Mouse (Mus musculus) gastrocnemius, postnatal 4 days (tissue): ENCODE data around the gene Rhno1. TPM values are rescaled to one million over a fixed set of nuclear protein-coding genes. Genes with fewer than 3 reads are reported as not detected.

Experiments used
- total RNA-seq, 2 experiments: library from RNA; stranded (reverse); gene quantifications; 2 replicates each; pipeline ENCODE4 v1.2.3; 2021

Gene Rhno1
- total RNA-seq, 2 experiments from 2014 or later, result 24.0 to 24.7 TPM

Other genes starting within 250 kb of the Rhno1 start
- 100 to 1,000 TPM; 151 to 194 TPM for gene Tspan9, start 219.3 kb downstream of the Rhno1 start, total RNA-seq
- 10 to 100 TPM; 18.8 to 20.5 TPM for gene Tead4, start 62.1 kb downstream of the Rhno1 start, total RNA-seq
- 10 to 100 TPM; 19.9 to 21.6 TPM for gene Tulp3, start 7.1 kb downstream of the Rhno1 start, total RNA-seq
- gene Foxm1, start 56 bp upstream of the Rhno1 start, total RNA-seq, result 10 to 100 TPM; 21.2 to 21.8 TPM
- under 1 TPM in 1 of 2 experiments, not detected in 1; 0.34 TPM for gene Tex52, start 12.5 kb upstream of the Rhno1 start, total RNA-seq
- not detected for gene Gm44596, start 12.6 kb upstream of the Rhno1 start, total RNA-seq
- gene Nrip2, start 36.4 kb upstream of the Rhno1 start, total RNA-seq, result 1 to 10 TPM; 2.6 to 3.7 TPM
- gene Itfg2, start 62.0 kb upstream of the Rhno1 start, total RNA-seq, result 10 to 100 TPM; 27.2 to 27.3 TPM
- gene Fkbp4, start 75.8 kb upstream of the Rhno1 start, total RNA-seq, result 100 to 1,000 TPM in 1 of 2 experiments, 10 to 100 TPM in 1; 98.2 to 107 TPM
- 1 to 10 TPM in 1 of 2 experiments, under 1 TPM in 1; 0.69 to 6.6 TPM for gene Pzp, start 163.8 kb upstream of the Rhno1 start, total RNA-seq
- not detected for gene A2ml1, start 218.7 kb upstream of the Rhno1 start, total RNA-seq